Mouse (Mus musculus): ENCODE measurements around the gene Ankrd6. TPM values are rescaled to one million over a fixed set of nuclear protein-coding genes. Genes with fewer than 3 reads are reported as not detected.
A peak's percentile ranks its signal among the peaks of the same experiment; 100 is the strongest.

Gene Ankrd6
- total RNA-seq, 1 experiment from 2014 or later: 2.8 TPM

- ATAC-seq (replicated peaks in 1 of 2; ENCODE audit: insufficient read depth in 1 of 2, low FRiP score in 2 of 2, low TSS enrichment in 1 of 2, low read depth in 1 of 2, poor library complexity in 2 of 2, severe bottlenecking in 2 of 2): no peak
Observed at GRCm38 (mm10) chr4:32836071-32836470, 114.6 kb downstream of the Ankrd6 start.

GRCm38 (mm10) chr4:32834541-32834940, 116.1 kb downstream of the Ankrd6 start:
- no peak for ATAC-seq (replicated peaks in 1 of 2; ENCODE audit: insufficient read depth in 1 of 2, low FRiP score in 2 of 2, low TSS enrichment in 1 of 2, low read depth in 1 of 2, poor library complexity in 2 of 2, severe bottlenecking in 2 of 2)

- ATAC-seq (replicated peaks in 1 of 2; ENCODE audit: insufficient read depth in 1 of 2, low FRiP score in 2 of 2, low TSS enrichment in 1 of 2, low read depth in 1 of 2, poor library complexity in 2 of 2, severe bottlenecking in 2 of 2): peak; percentile 51 to 67; a peak in 3 of 4 replicates
Observed at GRCm38 (mm10) chr4:32833494-32834282, 117.0 kb downstream of the Ankrd6 start.

- ATAC-seq (replicated peaks in 1 of 2; ENCODE audit: insufficient read depth in 1 of 2, low FRiP score in 2 of 2, low TSS enrichment in 1 of 2, low read depth in 1 of 2, poor library complexity in 2 of 2, severe bottlenecking in 2 of 2): no peak
Observed at GRCm38 (mm10) chr4:32829316-32829715, 121.3 kb downstream of the Ankrd6 start.

- ATAC-seq (replicated peaks in 1 of 2; ENCODE audit: insufficient read depth in 1 of 2, low FRiP score in 2 of 2, low TSS enrichment in 1 of 2, low read depth in 1 of 2, poor library complexity in 2 of 2, severe bottlenecking in 2 of 2): no peak
Observed at GRCm38 (mm10) chr4:32828385-32829077, 122.1 kb downstream of the Ankrd6 start.

GRCm38 (mm10) chr4:32826925-32827324, 123.7 kb downstream of the Ankrd6 start:
- ATAC-seq (replicated peaks in 1 of 2; ENCODE audit: insufficient read depth in 1 of 2, low FRiP score in 2 of 2, low TSS enrichment in 1 of 2, low read depth in 1 of 2, poor library complexity in 2 of 2, severe bottlenecking in 2 of 2): no peak

GRCm38 (mm10) chr4:32824254-32824653, 126.4 kb downstream of the Ankrd6 start:
- no peak for ATAC-seq (replicated peaks in 1 of 2; ENCODE audit: insufficient read depth in 1 of 2, low FRiP score in 2 of 2, low TSS enrichment in 1 of 2, low read depth in 1 of 2, poor library complexity in 2 of 2, severe bottlenecking in 2 of 2)

GRCm38 (mm10) chr4:32820676-32821075, 130.0 kb downstream of the Ankrd6 start:
- ATAC-seq (replicated peaks in 1 of 2; ENCODE audit: insufficient read depth in 1 of 2, low FRiP score in 2 of 2, low TSS enrichment in 1 of 2, low read depth in 1 of 2, poor library complexity in 2 of 2, severe bottlenecking in 2 of 2): no peak

- no peak for ATAC-seq (replicated peaks in 1 of 2; ENCODE audit: insufficient read depth in 1 of 2, low FRiP score in 2 of 2, low TSS enrichment in 1 of 2, low read depth in 1 of 2, poor library complexity in 2 of 2, severe bottlenecking in 2 of 2)
Observed at GRCm38 (mm10) chr4:32817478-32817877, 133.2 kb downstream of the Ankrd6 start.

GRCm38 (mm10) chr4:32800577-32801170, 150.0 kb downstream of the Ankrd6 start:
- ATAC-seq (replicated peaks in 1 of 2; ENCODE audit: insufficient read depth in 1 of 2, low FRiP score in 2 of 2, low TSS enrichment in 1 of 2, low read depth in 1 of 2, poor library complexity in 2 of 2, severe bottlenecking in 2 of 2): 0 out of 4 replicates have a peak, but pooled peaks of 1 of the 2 experiments have one; percentile 11

- ATAC-seq (replicated peaks in 1 of 2; ENCODE audit: insufficient read depth in 1 of 2, low FRiP score in 2 of 2, low TSS enrichment in 1 of 2, low read depth in 1 of 2, poor library complexity in 2 of 2, severe bottlenecking in 2 of 2): peak; percentile 91 to 99
Observed at GRCm38 (mm10) chr4:32799966-32800576, 150.6 kb downstream of the Ankrd6 start, which contains the start of gene Lyrm2. TSS of gene Lyrm2 (plus strand) at chr4:32800253.

GRCm38 (mm10) chr4:32798976-32799375, 151.7 kb downstream of the Ankrd6 start:
- ATAC-seq (replicated peaks in 1 of 2; ENCODE audit: insufficient read depth in 1 of 2, low FRiP score in 2 of 2, low TSS enrichment in 1 of 2, low read depth in 1 of 2, poor library complexity in 2 of 2, severe bottlenecking in 2 of 2): no peak

- no peak for ATAC-seq (replicated peaks in 1 of 2; ENCODE audit: insufficient read depth in 1 of 2, low FRiP score in 2 of 2, low TSS enrichment in 1 of 2, low read depth in 1 of 2, poor library complexity in 2 of 2, severe bottlenecking in 2 of 2)
Observed at GRCm38 (mm10) chr4:32789020-32789419, 161.6 kb downstream of the Ankrd6 start.

- no peak for ATAC-seq (replicated peaks in 1 of 2; ENCODE audit: insufficient read depth in 1 of 2, low FRiP score in 2 of 2, low TSS enrichment in 1 of 2, low read depth in 1 of 2, poor library complexity in 2 of 2, severe bottlenecking in 2 of 2)
Observed at GRCm38 (mm10) chr4:32787110-32787509, 163.5 kb downstream of the Ankrd6 start.

GRCm38 (mm10) chr4:32779996-32780395, 170.6 kb downstream of the Ankrd6 start:
- ATAC-seq (replicated peaks in 1 of 2; ENCODE audit: insufficient read depth in 1 of 2, low FRiP score in 2 of 2, low TSS enrichment in 1 of 2, low read depth in 1 of 2, poor library complexity in 2 of 2, severe bottlenecking in 2 of 2): no peak

GRCm38 (mm10) chr4:32770284-32770810, 180.3 kb downstream of the Ankrd6 start:
- no peak for ATAC-seq (replicated peaks in 1 of 2; ENCODE audit: insufficient read depth in 1 of 2, low FRiP score in 2 of 2, low TSS enrichment in 1 of 2, low read depth in 1 of 2, poor library complexity in 2 of 2, severe bottlenecking in 2 of 2)

GRCm38 (mm10) chr4:32768046-32768445, 182.6 kb downstream of the Ankrd6 start:
- ATAC-seq (replicated peaks in 1 of 2; ENCODE audit: insufficient read depth in 1 of 2, low FRiP score in 2 of 2, low TSS enrichment in 1 of 2, low read depth in 1 of 2, poor library complexity in 2 of 2, severe bottlenecking in 2 of 2): peak; percentile 98 to 100

Data from hematopoietic stem cell, adult 5-6 weeks (primary cell).